Mouse (Mus musculus) forelimb bud, embryonic 11.5 days (tissue): ENCODE measurements around the gene Armc7.
"Not testable (repeated sequence)": the region's sequence is repeated elsewhere in the genome, so short reads cannot be mapped to it uniquely, and the experiment has no call there.

Experiments
- DNase-seq: peaks from one replicate; pipeline ENCODE4 v3.0.0-alpha.2; 2012; ENCODE audit warnings: low read depth, low spot score

Armc7 gene

DNA sequence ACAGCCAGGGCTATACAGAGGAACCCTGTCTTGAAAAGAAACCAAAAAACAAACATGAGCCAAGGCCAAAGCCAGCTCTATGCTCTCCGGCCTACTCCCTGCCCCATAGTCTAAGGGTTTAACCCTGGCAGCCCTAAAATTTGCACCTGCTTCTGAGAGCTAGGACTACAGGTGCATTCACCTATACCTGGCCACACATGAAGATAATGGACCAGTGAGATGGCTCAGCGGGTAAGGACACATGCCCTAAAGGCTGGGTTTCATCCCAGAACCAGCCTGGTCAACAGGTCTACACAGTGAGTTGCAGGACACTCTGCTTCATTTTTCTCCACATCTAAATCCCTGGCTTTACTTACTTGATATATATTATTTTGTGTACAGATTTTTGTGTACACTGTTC, 46.8 kb downstream of the Armc7 start:
- DNase-seq: no peak

DNA sequence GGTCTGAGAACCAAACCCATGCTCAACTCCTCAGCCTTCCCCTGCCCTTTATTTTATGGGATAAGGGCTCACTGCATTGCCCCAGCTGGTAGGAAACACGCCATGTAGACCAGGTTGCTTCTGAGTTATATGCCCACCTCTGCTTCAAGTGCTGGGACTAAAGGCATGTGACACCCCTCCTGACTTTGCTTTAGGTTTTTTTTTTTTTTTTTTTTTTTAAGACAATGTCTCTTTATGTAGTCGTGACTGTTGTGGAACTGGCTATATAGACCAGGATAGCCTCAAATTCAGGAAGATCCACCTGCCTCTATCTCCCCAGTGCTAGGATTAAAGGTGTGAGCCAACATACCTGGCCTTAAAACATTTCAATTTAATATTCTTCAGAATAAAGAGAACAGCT, 47.2 kb downstream of the Armc7 start:
- no peak for DNase-seq

DNA sequence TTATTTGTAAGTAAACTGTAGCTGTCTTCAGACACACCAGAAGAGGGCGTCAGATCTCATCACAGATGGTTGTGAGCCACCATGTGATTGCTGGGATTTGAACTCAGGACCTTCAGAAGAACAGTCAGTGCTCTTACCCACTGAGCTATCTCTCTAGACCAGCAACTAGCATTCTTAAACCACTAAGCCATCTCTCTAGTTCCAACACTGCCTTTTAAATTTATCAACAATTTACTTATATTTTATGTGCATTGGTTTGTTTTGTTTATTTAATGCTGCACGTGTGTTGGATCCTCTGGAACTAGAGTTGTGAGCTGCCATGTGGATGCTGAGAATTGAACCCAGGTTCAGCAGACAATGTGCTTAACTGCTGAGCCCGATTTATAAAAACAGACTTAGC, 51.0 kb downstream of the Armc7 start:
- DNase-seq: not testable (repeated sequence)

DNA sequence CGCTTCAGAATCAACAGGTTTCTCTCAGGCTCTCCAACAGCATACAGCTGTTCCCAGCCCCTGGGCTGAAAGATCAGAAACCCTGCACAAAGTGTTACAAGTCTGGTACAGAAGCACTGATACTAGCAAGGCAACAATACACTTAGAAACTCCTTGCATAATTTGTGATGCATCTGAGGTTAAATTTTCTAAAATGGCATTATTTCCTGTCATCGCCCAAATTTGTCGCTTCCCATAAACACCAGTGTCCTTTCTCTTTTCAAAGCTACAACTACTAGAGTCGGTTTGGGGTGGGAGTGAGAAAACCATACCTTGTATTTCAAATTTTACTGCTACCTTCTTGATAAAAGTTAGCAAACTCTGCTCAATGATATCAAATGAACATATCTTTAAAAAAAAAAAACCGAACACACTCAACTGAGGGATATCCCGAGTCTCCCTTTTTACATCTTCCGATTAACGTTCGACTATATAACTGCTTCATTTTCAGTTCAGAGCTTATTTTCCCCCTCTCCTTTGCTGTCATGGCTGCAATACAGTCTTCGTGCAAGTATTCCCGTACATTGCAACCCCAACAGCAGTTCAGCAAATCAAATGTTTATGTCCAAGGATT, 59.4 kb downstream of the Armc7 start:
- DNase-seq: no peak

DNA sequence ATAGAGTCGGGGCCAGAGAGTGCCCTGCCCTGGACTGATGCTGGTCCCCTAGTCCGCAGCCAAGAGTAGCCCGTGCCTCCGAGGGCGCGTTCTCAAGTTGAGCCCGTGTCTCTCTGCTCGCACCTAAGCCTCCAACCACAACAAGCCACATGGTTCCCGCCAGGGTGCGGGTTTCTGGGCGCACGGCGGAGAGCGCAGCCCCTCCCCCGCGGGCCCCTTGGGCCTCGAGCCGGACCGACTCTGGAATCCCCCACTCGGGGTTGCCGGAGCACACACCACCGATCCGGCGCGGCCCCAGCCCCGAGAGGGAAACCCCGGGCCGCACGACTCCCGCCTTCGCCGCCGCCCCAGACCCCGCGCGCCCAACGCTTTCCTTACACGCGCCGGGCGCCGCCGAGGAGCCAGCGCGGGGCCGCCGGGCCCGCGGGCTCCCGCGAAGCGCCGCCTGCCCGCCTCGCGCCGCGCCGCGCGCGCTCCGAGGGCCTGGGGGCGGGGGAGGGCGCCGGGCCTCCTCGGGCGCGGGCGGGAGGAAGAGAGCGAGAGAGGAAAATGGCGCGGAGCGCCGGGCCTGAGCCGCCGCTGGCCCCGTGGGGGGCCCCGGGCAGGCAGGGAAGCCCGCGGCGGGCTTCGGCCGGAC, 60.1 kb downstream of the Armc7 start:
- DNase-seq: peak; percentile 58

DNA sequence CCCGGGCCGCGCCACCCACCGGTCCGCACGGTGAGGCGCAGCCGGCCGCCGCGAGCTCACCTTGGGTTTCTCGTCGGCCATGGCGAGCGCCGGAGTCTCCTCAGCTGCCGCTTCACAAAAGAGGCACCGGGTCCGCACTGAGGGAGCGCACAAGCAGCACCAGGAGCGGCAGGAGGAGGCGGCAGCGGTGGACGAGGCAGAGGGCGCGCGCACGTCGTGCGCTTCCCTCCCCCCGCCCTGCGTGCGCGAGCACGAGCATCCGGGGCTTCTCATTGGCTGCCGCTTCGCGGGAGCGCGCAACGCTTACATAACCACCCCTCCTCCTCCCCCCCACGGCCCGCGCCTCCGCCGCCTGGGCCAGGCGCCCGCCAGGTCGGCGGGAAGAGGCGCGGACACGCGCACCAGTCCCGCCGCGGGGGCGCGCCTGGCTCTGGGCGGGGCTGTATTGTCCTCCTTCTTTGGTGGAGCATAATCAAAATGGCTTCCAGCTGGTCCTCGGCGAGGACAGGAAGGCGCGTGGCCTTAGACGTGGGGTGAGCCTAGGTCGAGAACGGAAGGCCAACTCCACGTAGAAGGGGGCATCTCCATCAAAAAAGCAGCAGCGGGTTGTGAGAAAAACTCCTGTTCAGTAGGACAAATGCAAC, 60.7 kb downstream of the Armc7 start, which contains the start of gene Sumo2:
Sumo2 (minus strand) TSS at position 239 of the 644 bp plus-strand sequence.
- peak; percentile 99 for DNase-seq

DNA sequence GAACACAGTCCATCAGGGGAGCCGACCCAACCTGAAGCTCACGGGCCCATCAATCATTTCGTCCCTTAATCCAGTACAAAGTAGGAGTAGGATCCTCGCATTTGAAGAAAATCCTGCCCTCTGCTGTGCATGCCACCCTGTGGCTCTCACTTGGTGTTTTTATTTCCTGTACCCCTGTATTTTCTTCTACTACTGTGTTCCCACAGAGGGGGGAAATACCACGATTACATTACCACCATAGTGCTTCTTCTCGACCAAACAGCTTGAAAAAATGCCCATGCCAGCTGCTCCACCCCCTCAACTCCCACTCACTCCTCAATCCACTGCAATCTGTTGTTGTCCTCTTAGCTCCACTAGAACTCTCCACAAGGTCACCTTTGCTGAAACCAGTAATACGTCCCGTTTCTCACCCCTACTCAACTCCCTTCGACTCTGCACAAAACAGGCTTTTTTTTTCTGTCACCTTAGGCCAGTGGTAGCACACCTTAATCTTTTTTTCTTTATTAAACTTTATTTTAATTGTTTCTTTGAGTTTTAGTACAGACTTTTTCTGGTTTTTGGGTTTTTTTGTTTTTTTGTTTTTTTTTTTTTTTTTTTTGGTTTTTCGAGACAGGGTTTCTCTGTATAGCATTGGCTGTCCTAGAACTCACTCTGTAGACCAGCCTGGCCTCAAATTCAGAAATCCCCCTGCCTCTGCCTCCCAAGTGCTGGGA, 61.5 kb downstream of the Armc7 start:
- no peak for DNase-seq

DNA sequence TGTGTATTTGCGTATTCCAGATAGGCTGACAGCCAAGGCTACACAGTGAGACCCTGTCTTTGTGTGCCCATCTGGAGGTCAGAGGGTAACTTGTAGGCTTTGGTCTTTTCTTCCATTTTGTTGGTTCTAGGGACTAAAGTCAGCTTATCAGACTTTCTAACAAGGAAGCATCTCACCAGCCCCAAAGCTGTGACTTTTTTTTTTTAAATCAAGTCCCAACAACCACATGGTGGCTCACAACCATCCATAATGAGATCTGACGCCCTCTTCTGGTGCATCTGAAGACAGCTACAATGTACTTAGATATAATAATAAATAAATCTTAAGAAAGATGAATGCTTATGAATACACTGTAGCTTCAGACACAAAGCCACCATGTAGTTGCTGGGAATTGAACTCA, 62.6 kb downstream of the Armc7 start:
- DNase-seq: no peak
